Mouse (Mus musculus): ENCODE data around the gene Slco4c1. TPM values are rescaled to one million over a fixed set of nuclear protein-coding genes. Genes with fewer than 3 reads are reported as not detected.

The Slco4c1 gene
- 30.6 and 37.8 TPM in 2 replicates for polyA plus RNA-seq (2015; fragmentation: Nextera tagmentation; extraction: Ambion mirVana)

- TF ChIP-seq CTCF (IDR thresholded peaks at IDR 0.05) (no peak), EP300 (IDR thresholded peaks at IDR 0.05) (no peak)
- Histone ChIP-seq H3K4me3 (ENCODE audit: low read depth, low read length) (peak within 1 kb of the TSS; percentile 51), H3K27me3 (replicated peaks; ENCODE audit: insufficient read depth, low read length) (no peaks in the 10 kb centered on the region), H3K4me1 (ENCODE audit: insufficient read depth, low read depth, low read length) (peaks cover 8% of the 10 kb centered on the region; the same call in 1 of the 2 replicates), H3K27ac (ENCODE audit: low read length) (peak within 1 kb of the TSS; percentile 62), H3K9ac (replicated peaks; ENCODE audit: low read depth) (peak within 1 kb of the TSS; percentile 41), H3K4me2 (replicated peaks; ENCODE audit: low read depth, low read length) (peak within 1 kb of the TSS; percentile 70), H3K9me3 (ENCODE audit: low read length) (no peaks in the 10 kb centered on the region), H3K36me3 (ENCODE audit: insufficient read depth, low read length) (no peaks in the 10 kb centered on the region)
- 4% methylated on average over 36 of the region's 40 CpGs for WGBS
- DNase-seq (ENCODE audit: low spot score), result peak; percentile 86
- peak; percentile 90 for ATAC-seq
Observed at GRCm38 (mm10) chr1:96871528-96872360, at the start of gene Slco4c1. Gene Slco4c1 (minus strand): TSS chr1:96872171.

DNA sequence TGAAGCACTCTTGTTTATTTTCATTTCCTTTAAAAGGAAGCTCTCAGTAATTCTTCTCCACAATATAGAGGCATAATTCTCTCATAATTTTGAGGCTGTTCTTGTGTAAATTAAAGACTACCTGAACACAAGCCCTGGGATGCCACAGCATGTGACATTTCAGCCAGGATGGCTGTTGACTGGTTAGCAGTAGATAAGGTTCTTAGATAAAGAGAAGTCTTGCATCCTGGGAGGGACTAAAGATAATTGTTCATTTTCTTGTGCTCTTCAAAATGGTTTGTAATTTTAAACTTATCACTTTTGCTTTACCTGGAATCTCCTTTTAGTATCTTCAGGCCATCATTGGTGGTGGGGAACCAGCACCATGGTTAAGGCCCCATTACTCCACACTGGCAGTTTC, 45.4 kb upstream of the Slco4c1 start:
- no peak for DNase-seq (ENCODE audit: low spot score)
- ATAC-seq, result no peak
- Histone ChIP-seq H3K4me1 (ENCODE audit: insufficient read depth, low read depth, low read length) (no peaks in the 10 kb centered on the region), H3K9me3 (ENCODE audit: low read length) (no peaks in the 10 kb centered on the region), H3K4me2 (replicated peaks; ENCODE audit: low read depth, low read length) (no peak overlapping the region), H3K27ac (ENCODE audit: low read length) (no peak overlapping the region), H3K36me3 (ENCODE audit: insufficient read depth, low read length) (no peaks in the 10 kb centered on the region), H3K9ac (replicated peaks; ENCODE audit: low read depth) (no peak overlapping the region), H3K27me3 (replicated peaks; ENCODE audit: insufficient read depth, low read length) (no peaks in the 10 kb centered on the region), H3K4me3 (ENCODE audit: low read depth, low read length) (no peak overlapping the region)
- TF ChIP-seq EP300 (IDR thresholded peaks at IDR 0.05), result no peak
- no peak for TF ChIP-seq CTCF (IDR thresholded peaks at IDR 0.05)

DNA sequence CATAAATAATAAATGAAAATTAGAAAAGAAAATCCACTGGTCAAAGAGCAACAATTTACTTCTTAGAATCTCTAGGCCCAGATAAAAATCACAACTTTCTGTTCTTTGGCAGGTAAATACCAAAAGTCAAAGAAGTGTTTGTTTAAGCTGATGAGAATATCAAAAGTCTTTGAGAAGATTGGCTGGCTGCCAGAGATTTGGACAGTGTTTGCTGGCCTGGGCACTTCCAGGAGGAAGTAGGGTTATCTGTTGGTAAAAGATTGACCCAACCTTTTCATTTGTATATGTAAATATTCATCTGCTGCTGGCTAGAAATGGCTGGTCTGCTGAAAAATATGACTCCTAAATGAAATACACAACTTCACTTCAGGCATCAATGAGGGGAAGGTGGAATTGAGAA, 11.8 kb upstream of the Slco4c1 start:
- no peak for TF ChIP-seq CTCF (IDR thresholded peaks at IDR 0.05)
- no peak for TF ChIP-seq EP300 (IDR thresholded peaks at IDR 0.05)
- no peak overlapping the region for H3K4me2 ChIP-seq (replicated peaks; ENCODE audit: low read depth, low read length)
- H3K27me3 ChIP-seq (replicated peaks; ENCODE audit: insufficient read depth, low read length), result no peaks in the 10 kb centered on the region
- ATAC-seq (no peak; the same call in 1 of the 2 replicates), DNase-seq (ENCODE audit: low spot score) (no peak)
- no peaks in the 10 kb centered on the region for H3K9me3 ChIP-seq (ENCODE audit: low read length)
- H3K36me3 ChIP-seq (ENCODE audit: insufficient read depth, low read length), result no peaks in the 10 kb centered on the region
- H3K4me1 ChIP-seq (ENCODE audit: insufficient read depth, low read depth, low read length), result no peaks in the 10 kb centered on the region
- no peak overlapping the region for H3K4me3 ChIP-seq (ENCODE audit: low read depth, low read length)
- no peak overlapping the region for H3K9ac ChIP-seq (replicated peaks; ENCODE audit: low read depth)
- H3K27ac ChIP-seq (ENCODE audit: low read length), result no peak overlapping the region

DNA sequence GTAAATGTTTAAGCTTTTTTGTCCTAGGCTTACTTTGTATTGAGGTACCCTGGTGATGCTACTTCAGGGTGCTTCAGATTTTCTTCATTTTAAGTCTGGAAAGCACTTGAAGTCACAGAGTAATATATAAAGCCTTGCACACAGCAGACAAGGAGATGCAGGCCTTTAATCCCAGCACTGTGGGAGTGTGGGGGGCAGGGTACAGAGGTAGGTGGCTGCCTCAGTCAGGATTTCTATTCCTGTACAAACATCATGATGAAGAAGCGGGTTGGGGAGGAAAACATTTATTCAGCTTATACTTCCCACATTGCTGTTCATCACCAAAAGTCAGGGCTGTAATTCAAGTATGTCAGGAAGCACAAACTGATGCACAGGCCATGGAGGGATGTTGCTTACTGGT, 6.6 kb upstream of the Slco4c1 start:
- DNase-seq (ENCODE audit: low spot score), result no peak
- Histone ChIP-seq H3K4me2 (replicated peaks; ENCODE audit: low read depth, low read length) (no peak overlapping the region), H3K9me3 (ENCODE audit: low read length) (no peaks in the 10 kb centered on the region), H3K27ac (ENCODE audit: low read length) (no peak overlapping the region), H3K4me1 (ENCODE audit: insufficient read depth, low read depth, low read length) (no peaks in the 10 kb centered on the region), H3K4me3 (ENCODE audit: low read depth, low read length) (no peak overlapping the region), H3K27me3 (replicated peaks; ENCODE audit: insufficient read depth, low read length) (no peaks in the 10 kb centered on the region), H3K36me3 (ENCODE audit: insufficient read depth, low read length) (no peaks in the 10 kb centered on the region), H3K9ac (replicated peaks; ENCODE audit: low read depth) (no peak overlapping the region)
- WGBS, result 86% methylated on average over 1 of the region's 1 CpGs
- ATAC-seq, result no peak
- TF ChIP-seq EP300 (IDR thresholded peaks at IDR 0.05), result no peak
- no peak for TF ChIP-seq CTCF (IDR thresholded peaks at IDR 0.05)

DNA sequence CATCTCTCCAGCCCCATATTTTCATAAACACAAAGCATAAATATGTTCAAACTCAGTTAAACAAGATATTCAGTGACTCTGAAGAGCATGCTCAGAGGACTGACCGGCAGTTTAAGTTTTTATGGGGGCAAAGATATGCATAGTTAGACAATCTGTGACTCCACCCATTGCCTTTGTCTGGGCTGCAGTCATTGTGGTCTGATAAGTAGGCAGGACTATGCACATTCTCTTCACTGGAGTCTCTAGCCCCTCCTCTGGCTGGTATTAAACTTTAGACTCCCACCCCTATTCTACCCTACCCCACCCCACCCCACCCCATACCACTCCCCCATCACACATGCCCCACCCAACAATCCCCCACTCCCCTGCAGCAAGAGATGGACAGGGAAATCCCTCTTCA, 4.1 kb upstream of the Slco4c1 start:
- no peaks in the 10 kb centered on the region for H3K9me3 ChIP-seq (ENCODE audit: low read length)
- ATAC-seq (no peak), DNase-seq (ENCODE audit: low spot score) (no peak)
- H3K4me1 ChIP-seq (ENCODE audit: insufficient read depth, low read depth, low read length), result peaks cover 8% of the 10 kb centered on the region; the same call in 1 of the 2 replicates
- no peak overlapping the region for H3K4me2 ChIP-seq (replicated peaks; ENCODE audit: low read depth, low read length)
- no peaks in the 10 kb centered on the region for H3K27me3 ChIP-seq (replicated peaks; ENCODE audit: insufficient read depth, low read length)
- no peak overlapping the region for H3K9ac ChIP-seq (replicated peaks; ENCODE audit: low read depth)
- WGBS, result 70% methylated on average over 1 of the region's 1 CpGs
- H3K27ac ChIP-seq (ENCODE audit: low read length), result no peak overlapping the region
- H3K4me3 ChIP-seq (ENCODE audit: low read depth, low read length), result no peak overlapping the region
- no peaks in the 10 kb centered on the region for H3K36me3 ChIP-seq (ENCODE audit: insufficient read depth, low read length)
- TF ChIP-seq CTCF (IDR thresholded peaks at IDR 0.05) (no peak), EP300 (IDR thresholded peaks at IDR 0.05) (no peak)

DNA sequence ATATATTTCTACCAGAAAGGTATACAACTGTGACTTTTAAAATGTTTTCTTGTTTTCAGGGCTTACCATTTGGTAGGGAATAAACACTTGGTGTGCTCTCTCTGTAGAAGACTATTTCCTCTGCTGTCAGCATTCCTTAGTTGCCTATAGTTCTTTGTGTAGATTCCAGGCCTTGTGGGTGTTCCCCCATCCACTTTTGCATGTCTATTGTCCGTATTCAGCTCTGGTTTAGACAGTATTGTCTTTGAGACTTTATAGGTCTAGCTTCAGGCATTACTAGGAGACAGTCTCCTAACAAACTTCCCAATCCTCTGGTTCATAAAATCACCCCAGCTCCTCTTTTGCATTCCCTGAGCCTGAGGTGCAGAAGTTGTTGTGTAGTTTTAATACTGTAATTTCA, 2.7 kb upstream of the Slco4c1 start:
- no peak for ATAC-seq
- no peak for TF ChIP-seq EP300 (IDR thresholded peaks at IDR 0.05)
- no peak for TF ChIP-seq CTCF (IDR thresholded peaks at IDR 0.05)
- Histone ChIP-seq H3K27me3 (replicated peaks; ENCODE audit: insufficient read depth, low read length) (no peaks in the 10 kb centered on the region), H3K36me3 (ENCODE audit: insufficient read depth, low read length) (no peaks in the 10 kb centered on the region), H3K9ac (replicated peaks; ENCODE audit: low read depth) (no peak overlapping the region), H3K4me2 (replicated peaks; ENCODE audit: low read depth, low read length) (no peak overlapping the region), H3K4me1 (ENCODE audit: insufficient read depth, low read depth, low read length) (peaks cover 8% of the 10 kb centered on the region; the same call in 1 of the 2 replicates), H3K4me3 (ENCODE audit: low read depth, low read length) (no peak overlapping the region), H3K27ac (ENCODE audit: low read length) (no peak overlapping the region), H3K9me3 (ENCODE audit: low read length) (no peaks in the 10 kb centered on the region)
- no peak for DNase-seq (ENCODE audit: low spot score)
- WGBS, result 77% methylated on average over 1 of the region's 1 CpGs

Measured in lung, postnatal 0 days (tissue).